20 mouse cellular contexts compared by ENCODE assay signal in genomic region chr2:33461066-33461465, GRCm38 (mm10). TPM values are rescaled to one million over a fixed set of nuclear protein-coding genes. Genes with fewer than 3 reads are reported as not detected.
DNase-seq lines count a peak whose midpoint lies in the region; ATAC-seq and TF ChIP-seq lines count a peak whose summit lies in the region.
"Had no signal": no experiment of that assay in that cellular context is flagged by ENCODE, and none has a peak within 500 bp of the region (broad histone marks: within the 10 kb centered on the region; RNA-seq: fewer than 3 reads in every experiment).

No protein-coding gene starts in this region.

- in situ Hi-C loops in ES-E14 (cut with MboI; ENCODE audit: low sequenced_read_pairs in 2 of 2, unreplicated experiment in 2 of 2) = no loop called here

- DNase-seq in ES-E14 (ENCODE audit: low read depth, low spot score) = no peak
- DNase-seq in ZHBTc4 (ENCODE audit: low read depth, low spot score) = peak; percentile 85
- DNase-seq in lung, adult 18-20 months = no peak
- DNase-seq in lung, adult 2 months = no peak
- DNase-seq: adrenal gland, adult 2 months; adrenal gland, postnatal 10 days; adrenal gland, postnatal 25 days; cerebellum, adult 11 months; cerebellum, adult 18-20 months; cerebellum, adult 8-10 months; cerebellum, adult 9-11 months; cerebellum, postnatal 25 days; forebrain, postnatal 0 days had no signal

- H3K9ac ChIP-seq in ES-Bruce4 (ENCODE audit: low read depth, poor library complexity, severe bottlenecking) (peak overlapping the region; percentile 29; the same call in 1 of the 2 replicates), ES-E14 (ENCODE audit: insufficient read depth, low read depth, low read length, poor library complexity, severe bottlenecking) (no peak overlapping the region; the same call in 1 of the 2 replicates)
- H3K9ac ChIP-seq: embryonic facial prominence, embryonic 12.5 days; forebrain, embryonic 13.5 days; forebrain, embryonic 15.5 days; forebrain, postnatal 0 days had no signal

- WGBS in lung, adult 2 months = 96% methylated on average over 1 of the region's 1 CpGs

- H3K27ac ChIP-seq in ES-Bruce4 (ENCODE audit: insufficient read depth, low read length) = peak overlapping the region; percentile 97
- H3K27ac ChIP-seq in ES-E14 (ENCODE audit: insufficient read depth, low read depth, low read length, poor library complexity, severe bottlenecking) = peak overlapping the region; percentile 93; the same call in 1 of the 2 replicates
- H3K27ac ChIP-seq: embryonic facial prominence, embryonic 10.5 days; embryonic facial prominence, embryonic 12.5 days; forebrain, embryonic 13.5 days; forebrain, embryonic 15.5 days had no signal

- no peaks in the 10 kb centered on the region for H3K9me3 ChIP-seq in E14TG2a.4 (ENCODE audit: low read length)
- no peaks in the 10 kb centered on the region for H3K9me3 ChIP-seq in ES-Bruce4 (replicated peaks; ENCODE audit: control insufficient read depth, insufficient read depth, low read length, poor library complexity, severe bottlenecking)
- no peaks in the 10 kb centered on the region for H3K9me3 ChIP-seq in ES-E14 (ENCODE audit: control insufficient read depth, insufficient read depth, low read depth, low read length)
- H3K9me3 ChIP-seq: embryonic facial prominence, embryonic 10.5 days; embryonic facial prominence, embryonic 12.5 days; forebrain, embryonic 13.5 days; forebrain, embryonic 15.5 days had no signal

- no peak for TF ChIP-seq CTCF in E14TG2a.4 (conservative IDR thresholded peaks at IDR 0.05; ENCODE audit: low read length)
- TF ChIP-seq CTCF in ES-Bruce4 (IDR thresholded peaks at IDR 0.05; ENCODE audit: low read depth, low read length) = no peak
- TF ChIP-seq CTCF in lung, adult 2 months (IDR thresholded peaks at IDR 0.05; ENCODE audit: insufficient read depth, low read length) = no peak

- H3K4me1 ChIP-seq in E14TG2a.4 (replicated peaks; ENCODE audit: low read depth, low read length) (peaks cover 97% of the 10 kb centered on the region), ES-Bruce4 (ENCODE audit: control insufficient read depth, insufficient read depth, low read length) (peaks cover 9% of the 10 kb centered on the region), ES-E14 (ENCODE audit: control insufficient read depth in 2 of 2, insufficient read depth in 2 of 2, low read length in 2 of 2, poor library complexity in 1 of 2) (peaks cover 21 to 41% of the 10 kb centered on the region in 2 experiments)
- peaks cover 5% of the 10 kb centered on the region; the same call in 1 of the 2 replicates for H3K4me1 ChIP-seq in lung, adult 2 months (ENCODE audit: control insufficient read depth, insufficient read depth, low read length)
- H3K4me1 ChIP-seq: embryonic facial prominence, embryonic 12.5 days had no signal

- H3K27me3 ChIP-seq in E14TG2a.4 (ENCODE audit: insufficient read depth, low read length) (no peaks in the 10 kb centered on the region), ES-Bruce4 (ENCODE audit: control insufficient read depth, insufficient read depth, low read length, poor library complexity, severe bottlenecking) (no peaks in the 10 kb centered on the region)
- H3K27me3 ChIP-seq: embryonic facial prominence, embryonic 12.5 days; forebrain, embryonic 13.5 days; forebrain, embryonic 15.5 days had no signal

- TF ChIP-seq EP300 in ES-Bruce4 (IDR thresholded peaks at IDR 0.05; ENCODE audit: insufficient read depth, low read depth, low read length) = no peak

- H3K4me3 ChIP-seq in E14TG2a.4 (replicated peaks; ENCODE audit: low read length) (peak overlapping the region; percentile 45), ES-Bruce4 (ENCODE audit: low read depth, low read length) (no peak overlapping the region), ES-E14 (ENCODE audit: insufficient read depth in 1 of 2, low read depth in 1 of 2, low read length in 2 of 2, poor library complexity in 1 of 2, severe bottlenecking in 1 of 2) (no peak overlapping the region)
- no peak overlapping the region for H3K4me3 ChIP-seq in lung, adult 2 months (replicated peaks; ENCODE audit: extremely low read depth, low read depth, low read length)
- H3K4me3 ChIP-seq: embryonic facial prominence, embryonic 10.5 days; embryonic facial prominence, embryonic 12.5 days; forebrain, embryonic 13.5 days; forebrain, embryonic 15.5 days had no signal

- H3K36me3 ChIP-seq in E14TG2a.4 (ENCODE audit: insufficient read depth, low read length) = peaks cover 90% of the 10 kb centered on the region
- H3K36me3 ChIP-seq in ES-Bruce4 (ENCODE audit: control insufficient read depth, insufficient read depth, low read length, poor library complexity, severe bottlenecking) = peaks cover 29% of the 10 kb centered on the region
- H3K36me3 ChIP-seq in ES-E14 (ENCODE audit: control insufficient read depth, insufficient read depth, low read length, poor library complexity, severe bottlenecking) = peaks cover 23% of the 10 kb centered on the region

- no peak for ATAC-seq in megakaryocyte progenitor cell, adult 5-6 weeks (replicated peaks; ENCODE audit: poor library complexity)
- ATAC-seq: forebrain, embryonic 13.5 days; forebrain, embryonic 15.5 days; forebrain, postnatal 0 days had no signal

- TF ChIP-seq POLR2A in ES-Bruce4 (IDR thresholded peaks at IDR 0.05; ENCODE audit: insufficient read depth, low read length) = no peak
- TF ChIP-seq POLR2A in lung, adult 2 months (IDR thresholded peaks at IDR 0.05; ENCODE audit: borderline replicate concordance, extremely low read depth, low read depth, low read length) = no peak

TF ChIP-seq in ES-E14, 5 proteins besides CTCF, POLR2A, EP300 and RAD21:
- TF ChIP-seq ZC3H11A (IDR thresholded peaks at IDR 0.05; ENCODE audit: borderline replicate concordance, low read depth, low read length) (no peak), MAFK (IDR thresholded peaks at IDR 0.05; ENCODE audit: insufficient read depth, low read depth, low read length) (no peak)

RNA-seq across cellular contexts. Expression of gene Zbtb43, which starts 7.3 kb away (rescaled TPM):
- polyA plus RNA-seq in ES-Bruce4 (2011; ENCODE audit: insufficient read depth, insufficient read length, low read depth, missing spikeins) = 23.4 and 31.3 TPM in 2 replicates
- total RNA-seq in ES-E14 (2012; rRNA removed) = 31.3 and 32.0 TPM in 2 replicates
- total RNA-seq in megakaryocyte progenitor cell, adult 5-6 weeks (2015) = 8.0 and 8.8 TPM in 2 replicates
- total RNA-seq in megakaryocyte progenitor cell, adult 5-6 weeks (2017) = 8.0 and 10.5 TPM in 2 replicates
- 6.8 and 9.9 TPM in 2 replicates for polyA plus RNA-seq in lung, adult 2 months (2012; rRNA removed)

RNA-seq across cellular contexts. Expression of gene Zbtb34, which starts 29.9 kb away (rescaled TPM):
- 20.3 and 21.4 TPM in 2 replicates for polyA plus RNA-seq in ES-Bruce4 (2011; ENCODE audit: insufficient read depth, insufficient read length, low read depth, missing spikeins)
- total RNA-seq in ES-E14 (2012; rRNA removed) = 13.4 and 16.5 TPM in 2 replicates
- 22.7 and 24.6 TPM in 2 replicates for total RNA-seq in megakaryocyte progenitor cell, adult 5-6 weeks (2015)
- 8.4 and 11.4 TPM in 2 replicates for total RNA-seq in megakaryocyte progenitor cell, adult 5-6 weeks (2017)
- polyA plus RNA-seq in lung, adult 2 months (2012; rRNA removed) = 13.4 and 16.4 TPM in 2 replicates
